Comparison of ENCODE assay signal across 9 mouse cellular contexts in genomic region chr9:120184499-120184898, GRCm38 (mm10). TPM values are rescaled to one million over a fixed set of nuclear protein-coding genes. Genes with fewer than 3 reads are reported as not detected.
DNase-seq lines count a peak whose midpoint lies in the region; ATAC-seq lines count a peak whose summit lies in the region.
"Had no signal": no experiment of that assay in that cellular context is flagged by ENCODE, and none has a peak within 500 bp of the region (broad histone marks: within the 10 kb centered on the region; RNA-seq: fewer than 3 reads in every experiment).

No protein-coding gene starts in this region.

- peak; percentile 38 for DNase-seq in adrenal gland, adult 2 months
- DNase-seq in adrenal gland, adult 8-10 months: no peak
- DNase-seq in MEL-GATA-1-ER (ENCODE audit: extremely low read depth, low read depth): peak; percentile 17
- DNase-seq in cerebellum, postnatal 4 days (ENCODE audit: low spot score in 2 of 2): peak; percentile 38 to 42
- peak; percentile 73 to 74 for DNase-seq in layer of hippocampus, postnatal 10 days (ENCODE audit: low spot score in 2 of 2)
- no peak for DNase-seq in spleen, postnatal 4 days (ENCODE audit: low spot score in 2 of 2)

- no peaks in the 10 kb centered on the region for H3K27me3 ChIP-seq in heart, embryonic 16.5 days (ENCODE audit: control insufficient read depth, insufficient read depth, low read length)
- H3K27me3 ChIP-seq in midbrain, embryonic 15.5 days (replicated peaks): no peaks in the 10 kb centered on the region

- H3K4me2 ChIP-seq in heart, embryonic 16.5 days (ENCODE audit: low read depth, low read length): peak overlapping the region; percentile 30; the same call in 1 of the 2 replicates
- H3K4me2 ChIP-seq in midbrain, embryonic 15.5 days: peak overlapping the region; percentile 22

- no peaks in the 10 kb centered on the region for H3K36me3 ChIP-seq in heart, embryonic 16.5 days (ENCODE audit: control insufficient read depth, insufficient read depth)
- H3K36me3 ChIP-seq in midbrain, embryonic 15.5 days (replicated peaks): no peaks in the 10 kb centered on the region

- no peak overlapping the region for H3K4me3 ChIP-seq in heart, embryonic 16.5 days (ENCODE audit: low read length)
- no peak overlapping the region for H3K4me3 ChIP-seq in midbrain, embryonic 15.5 days

- H3K9me3 ChIP-seq in heart, embryonic 16.5 days (replicated peaks; ENCODE audit: control insufficient read depth, low read length): no peaks in the 10 kb centered on the region
- H3K9me3 ChIP-seq in midbrain, embryonic 15.5 days: no peaks in the 10 kb centered on the region

- ATAC-seq in heart, embryonic 16.5 days (replicated peaks; ENCODE audit: extremely low read depth, insufficient read depth, low FRiP score): no peak
- no peak for ATAC-seq in midbrain, embryonic 15.5 days (replicated peaks)

- no peak overlapping the region for H3K9ac ChIP-seq in heart, embryonic 16.5 days (ENCODE audit: low read length)
- 0 out of 2 replicates have a peak overlapping the region, but pooled peaks have one; percentile 13 for H3K9ac ChIP-seq in midbrain, embryonic 15.5 days

- WGBS in heart, embryonic 16.5 days: 33% methylated on average over 13 of the region's 13 CpGs
- 31% methylated on average over 13 of the region's 13 CpGs for WGBS in midbrain, embryonic 15.5 days

- H3K4me1 ChIP-seq in heart, embryonic 16.5 days (ENCODE audit: control insufficient read depth, insufficient read depth, low read length): no peaks in the 10 kb centered on the region
- no peaks in the 10 kb centered on the region for H3K4me1 ChIP-seq in midbrain, embryonic 15.5 days

- no peak overlapping the region for H3K27ac ChIP-seq in heart, embryonic 16.5 days (ENCODE audit: low read length)
- H3K27ac ChIP-seq in midbrain, embryonic 15.5 days: no peak overlapping the region

RNA-seq across cellular contexts. Expression of gene Mobp, which starts 35.0 kb away (rescaled TPM):
- under 1 TPM in 1 of 2 experiments, not detected in 1; 0.41 TPM for total RNA-seq in adrenal gland, adult 2 months (2021)
- polyA plus RNA-seq in adrenal gland, adult 2 months (2012; rRNA removed): not detected in 2 replicates
- under 1 TPM; 0.23 to 0.59 (median 0.37) TPM for total RNA-seq in adrenal gland, adult 8-10 months (2022)
- 0.07 TPM in 1 of 2 replicates, not detected in the other for polyA plus RNA-seq in heart, embryonic 16.5 days (2015; fragmentation: Nextera tagmentation; extraction: Ambion mirVana)
- total RNA-seq in layer of hippocampus, postnatal 10 days (2021): 10 to 100 TPM; 16.2 to 17.0 TPM
- polyA plus RNA-seq in midbrain, embryonic 15.5 days (2015; fragmentation: Nextera tagmentation; extraction: Ambion mirVana): not detected in 2 replicates
- polyA plus RNA-seq: large intestine, adult 2 months had no signal

RNA-seq across cellular contexts. Expression of gene Rpsa, which starts 57.0 kb away (rescaled TPM):
- total RNA-seq in adrenal gland, adult 2 months (2021): 100 to 1,000 TPM; 661 to 798 TPM
- 2,191 and 2,685 TPM in 2 replicates for polyA plus RNA-seq in adrenal gland, adult 2 months (2012; rRNA removed)
- 100 to 1,000 TPM; 670 to 850 (median 733) TPM for total RNA-seq in adrenal gland, adult 8-10 months (2022)
- 839 and 856 TPM in 2 replicates for polyA plus RNA-seq in heart, embryonic 16.5 days (2015; fragmentation: Nextera tagmentation; extraction: Ambion mirVana)
- 100 to 1,000 TPM; 728 to 842 TPM for total RNA-seq in layer of hippocampus, postnatal 10 days (2021)
- polyA plus RNA-seq in midbrain, embryonic 15.5 days (2015; fragmentation: Nextera tagmentation; extraction: Ambion mirVana): 917 and 949 TPM in 2 replicates

Comparison
In these comparisons a context has a peak if more than half of its experiments do, and no peak if none do; other contexts are left out.
1. DNase-seq: peak in adrenal gland, adult 2 months (single experiment), MEL-GATA-1-ER (single experiment), cerebellum, postnatal 4 days (2 of 2) and layer of hippocampus, postnatal 10 days (2 of 2); none in adrenal gland, adult 8-10 months (single experiment) and spleen, postnatal 4 days (0 of 2).
2. RNA of gene Mobp, which starts 35.0 kb away (total RNA-seq): 16.2 to 17.0 TPM in layer of hippocampus, postnatal 10 days; 0.23 to 0.59 TPM in adrenal gland, adult 8-10 months and 0.41 TPM in adrenal gland, adult 2 months; every median in the first group is over 10 times any median in the second.